Mouse (Mus musculus) layer of hippocampus, adult 2 months (tissue): Measurements from ENCODE around the gene Rccd1. TPM values are rescaled to one million over a fixed set of nuclear protein-coding genes. Genes with fewer than 3 reads are reported as not detected.

ENCODE experiments used
- DNase-seq, 2 experiments: peaks; one replicate each; pipeline ENCODE4 v3.0.0; 2022; ENCODE audit warnings: low spot score in 2 of 2
- H3K27ac ChIP-seq: fragments of 200-600 bp; 2 replicates; pipeline ENCODE4 v1.8.1; 2022
- H3K4me3 ChIP-seq: fragments of 200-600 bp; 2 replicates; pipeline ENCODE4 v1.8.1; 2022; ENCODE audit warnings: mild to moderate bottlenecking
- CTCF ChIP-seq: fragments of 200-600 bp; conservative IDR thresholded peaks from 2 replicates; pipeline ENCODE4 v1.8.1; 2022; ENCODE audit warnings: antibody characterized with exemption, mild to moderate bottlenecking, moderate library complexity
- total RNA-seq, 2 experiments: library from RNA; stranded (reverse); gene quantifications; 2 replicates each; pipeline ENCODE4 v1.2.3; 2021

The Rccd1 gene
- total RNA-seq, 2 experiments from 2014 or later, result 15.3 to 19.8 TPM

- DNase-seq, result peak; percentile 85 to 87
- H3K4me3 ChIP-seq, result peak within 1 kb of the TSS; percentile 83
- H3K27ac ChIP-seq, result peak within 1 kb of the TSS; percentile 86
- 0 out of 2 replicates have a peak, but pooled peaks have one; percentile 24 for TF ChIP-seq CTCF
Measured at GRCm38 (mm10) chr7:80260625-80261371, 63.5 kb downstream of the Rccd1 start, which contains the start of gene Ngrn. Ngrn (plus strand) TSS chr7:80261215.

- Histone ChIP-seq H3K27ac (no peak overlapping the region), H3K4me3 (no peak overlapping the region)
- no peak for DNase-seq
- no peak for TF ChIP-seq CTCF
Measured at GRCm38 (mm10) chr7:80257706-80258105, 66.5 kb downstream of the Rccd1 start.

DNA sequence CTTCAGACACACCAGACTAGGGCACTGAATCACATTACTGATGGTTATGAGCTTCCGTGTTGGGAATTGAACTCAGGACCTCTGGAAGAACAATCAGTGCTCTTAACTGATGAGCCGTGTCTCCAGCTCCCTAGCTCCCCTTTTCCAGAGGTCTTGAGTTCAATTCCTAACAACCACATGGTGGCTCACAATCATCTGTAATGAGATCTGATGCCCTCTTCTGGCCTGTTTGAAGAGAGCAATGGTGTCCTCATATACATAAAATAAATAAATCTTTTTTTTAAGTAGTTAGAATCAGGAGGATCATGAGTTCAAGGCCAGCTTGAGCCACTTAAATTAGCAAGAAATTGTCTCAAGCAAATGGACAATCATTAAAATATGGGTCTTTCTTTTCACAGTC lies 68.3 kb downstream of the Rccd1 start:
- H3K4me3 ChIP-seq, result no peak overlapping the region
- H3K27ac ChIP-seq, result no peak overlapping the region
- DNase-seq, result no peak
- peak; percentile 68 for TF ChIP-seq CTCF

GRCm38 (mm10) chr7:80252886-80253285 lies 71.4 kb downstream of the Rccd1 start:
- TF ChIP-seq CTCF, result no peak
- Histone ChIP-seq H3K27ac (no peak overlapping the region), H3K4me3 (no peak overlapping the region)
- DNase-seq, result no peak

DNA sequence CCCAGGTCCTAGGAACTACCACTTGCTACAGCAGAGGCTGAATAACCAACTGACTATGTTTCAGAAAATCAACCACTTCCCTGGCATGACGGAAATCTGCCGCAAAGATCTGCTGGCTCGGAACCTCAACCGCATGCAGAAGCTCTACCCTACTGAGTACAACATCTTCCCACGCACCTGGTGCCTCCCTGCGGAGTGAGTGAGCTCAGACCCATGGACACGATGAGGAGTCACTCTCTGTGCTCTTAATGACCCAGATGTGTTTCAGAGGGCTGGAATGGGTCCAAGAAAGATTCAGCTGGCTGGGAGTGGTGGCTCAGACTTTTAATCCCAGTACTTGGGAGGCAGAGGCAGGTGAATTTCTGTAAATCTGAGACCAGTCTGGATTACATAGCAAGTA lies 71.8 kb downstream of the Rccd1 start:
- no peak for TF ChIP-seq CTCF
- DNase-seq, result no peak
- H3K4me3 ChIP-seq, result no peak overlapping the region
- H3K27ac ChIP-seq, result no peak overlapping the region

- peak overlapping the region; percentile 86 for H3K4me3 ChIP-seq
- H3K27ac ChIP-seq, result peak overlapping the region; percentile 93; the same call in 1 of the 2 replicates
- DNase-seq, result no peak
- TF ChIP-seq CTCF, result no peak
Measured at GRCm38 (mm10) chr7:80246859-80247258, 77.4 kb downstream of the Rccd1 start.

GRCm38 (mm10) chr7:80246148-80246721 lies 78.0 kb downstream of the Rccd1 start, which contains the start of gene Ttll13:
Ttll13 (plus strand) TSS chr7:80246376.
- TF ChIP-seq CTCF, result peak; percentile 70
- DNase-seq, result peak; percentile 95 to 97
- H3K4me3 ChIP-seq, result peak within 1 kb of the TSS; percentile 86

DNA sequence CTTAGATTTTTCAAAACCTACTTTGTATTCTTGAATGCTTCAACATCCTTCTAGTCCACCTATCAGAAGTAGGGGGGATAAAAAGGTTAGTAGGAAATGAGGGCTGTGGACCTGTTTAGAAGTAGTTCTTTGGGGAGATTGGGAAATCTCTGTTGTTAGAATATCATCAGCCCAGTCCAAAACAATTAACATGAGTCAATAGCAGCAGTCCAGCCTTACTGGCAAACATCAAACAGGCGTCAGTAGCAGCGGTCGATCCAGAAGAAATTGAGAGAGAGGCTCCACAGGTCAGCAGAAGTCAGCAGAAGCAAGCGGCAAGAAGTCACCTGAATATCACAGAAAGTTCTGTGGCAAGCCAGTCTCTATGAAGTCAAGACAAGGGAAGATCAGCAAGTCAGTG lies 79.4 kb downstream of the Rccd1 start:
- no peak overlapping the region for H3K4me3 ChIP-seq
- no peak for TF ChIP-seq CTCF
- H3K27ac ChIP-seq, result no peak overlapping the region
- DNase-seq, result no peak

More at GRCm38 (mm10) chr7:80246148-80246721, 78.0 kb downstream of the Rccd1 start, which contains the start of gene Ttll13:
- H3K27ac ChIP-seq, result peak within 1 kb of the TSS; percentile 93

Other genes starting within 250 kb of the Rccd1 start
- gene Idh2, start 209.1 kb downstream of the Rccd1 start, total RNA-seq, result 10 to 100 TPM; 63.8 to 69.8 TPM
- gene Sema4b, start 137.6 kb downstream of the Rccd1 start, total RNA-seq, result 10 to 100 TPM; 25.7 to 27.5 TPM
- 10 to 100 TPM; 23.6 to 25.0 TPM for gene Cib1, start 91.6 kb downstream of the Rccd1 start, total RNA-seq
- 1 to 10 TPM; 6.1 to 6.8 TPM for gene Gdpgp1, start 91.6 kb downstream of the Rccd1 start, total RNA-seq
- 1 to 10 TPM; 1.4 to 3.3 TPM for gene Ttll13, start 78.1 kb downstream of the Rccd1 start, total RNA-seq
- gene Ngrn, start 63.2 kb downstream of the Rccd1 start, total RNA-seq, result 10 to 100 TPM; 38.5 to 42.2 TPM
- gene Vps33b, start 54.8 kb downstream of the Rccd1 start, total RNA-seq, result 10 to 100 TPM; 22.9 to 24.7 TPM
- gene Prc1, start 30.0 kb downstream of the Rccd1 start, total RNA-seq, result 1 to 10 TPM; 1.2 to 2.7 TPM
- gene Unc45a, start 16.6 kb upstream of the Rccd1 start, total RNA-seq, result 10 to 100 TPM; 38.0 to 40.9 TPM
- gene Hddc3, start 18.6 kb upstream of the Rccd1 start, total RNA-seq, result 10 to 100 TPM; 45.5 to 46.6 TPM
- gene Man2a2, start 46.9 kb upstream of the Rccd1 start, total RNA-seq, result 100 to 1,000 TPM; 169 to 178 TPM
- 1 to 10 TPM; 5.0 to 5.7 TPM for gene Fes, start 63.5 kb upstream of the Rccd1 start, total RNA-seq
- 10 to 100 TPM; 39.4 to 40.6 TPM for gene Furin, start 81.0 kb upstream of the Rccd1 start, total RNA-seq
- gene Blm, start 210.7 kb upstream of the Rccd1 start, total RNA-seq, result 1 to 10 TPM; 3.1 to 4.3 TPM